8 mouse cellular contexts compared by ENCODE assay signal in the genomic region with DNA sequence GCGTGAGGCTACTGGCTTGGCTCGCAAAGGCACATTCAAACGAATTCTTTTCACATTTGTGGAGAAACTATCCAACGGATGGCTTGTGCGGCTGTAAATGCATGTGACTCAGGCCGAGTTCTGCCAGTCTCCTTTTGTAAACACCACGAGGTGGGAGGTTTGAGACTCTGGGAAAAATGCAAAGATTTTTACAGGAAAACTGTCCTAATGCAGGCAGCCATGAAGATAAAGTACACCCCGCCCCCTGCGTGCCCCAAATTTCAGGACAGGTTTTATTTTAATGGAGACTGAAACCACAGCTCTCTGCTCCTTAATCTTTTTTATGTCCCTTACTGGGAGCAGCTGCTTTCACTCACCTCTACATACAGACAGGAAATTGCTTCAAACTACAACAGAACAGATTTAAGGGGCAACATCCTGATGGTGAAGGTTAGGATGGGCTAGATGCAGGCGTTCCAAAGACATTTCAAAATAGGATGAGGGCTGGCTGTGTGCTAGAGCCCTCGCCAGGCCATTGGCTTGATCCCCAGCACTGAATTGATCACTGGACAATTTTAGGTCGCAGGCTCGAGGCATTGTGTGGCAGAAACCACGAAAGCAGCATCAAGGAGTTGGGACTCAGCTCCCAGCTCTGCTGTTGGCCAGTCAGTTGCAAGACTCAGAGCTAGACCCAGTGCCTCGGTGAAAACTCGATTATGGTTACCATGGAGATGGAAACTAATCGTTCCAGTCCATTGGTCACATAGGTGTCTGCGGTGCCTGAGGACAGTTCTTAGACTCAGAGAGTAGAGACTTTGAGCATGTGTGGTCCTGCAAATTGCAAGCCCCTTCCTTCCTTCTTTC.
DNase-seq lines count a peak whose midpoint lies in the region; ATAC-seq and TF ChIP-seq lines count a peak whose summit lies in the region.

No protein-coding gene starts in this region.

- peak overlapping the region; percentile 48; the same call in 1 of the 2 replicates for H3K27ac ChIP-seq in heart, postnatal 0 days (ENCODE audit: low read depth)
- H3K27ac ChIP-seq in hindbrain, embryonic 14.5 days = peak overlapping the region; percentile 39; the same call in 1 of the 2 replicates

- peaks cover 27% of the 10 kb centered on the region for H3K4me1 ChIP-seq in heart, postnatal 0 days (ENCODE audit: control insufficient read depth, insufficient read depth)
- H3K4me1 ChIP-seq in hindbrain, embryonic 14.5 days (replicated peaks; ENCODE audit: control insufficient read depth, insufficient read depth, low read length) = peaks cover 22% of the 10 kb centered on the region

- no peak overlapping the region for H3K4me2 ChIP-seq in heart, postnatal 0 days (ENCODE audit: low read depth, low read length)
- H3K4me2 ChIP-seq in hindbrain, embryonic 14.5 days (replicated peaks) = no peak overlapping the region

- no peak overlapping the region for H3K4me3 ChIP-seq in heart, postnatal 0 days (ENCODE audit: low read depth, low read length)
- no peak overlapping the region for H3K4me3 ChIP-seq in hindbrain, embryonic 14.5 days (replicated peaks; ENCODE audit: low read length)

- no peak for ATAC-seq in heart, postnatal 0 days (ENCODE audit: insufficient read depth, low read depth)
- ATAC-seq in hindbrain, embryonic 14.5 days (ENCODE audit: low FRiP score) = peak; percentile 53; the same call in 1 of the 2 replicates
- peak; percentile 24 for ATAC-seq in megakaryocyte progenitor cell, adult 5-6 weeks (replicated peaks; ENCODE audit: poor library complexity)

- H3K9ac ChIP-seq in heart, postnatal 0 days (replicated peaks; ENCODE audit: low read depth, low read length) = no peak overlapping the region
- no peak overlapping the region; the same call in 1 of the 2 replicates for H3K9ac ChIP-seq in hindbrain, embryonic 14.5 days

- 68% methylated on average over 18 of the region's 18 CpGs for WGBS in heart, postnatal 0 days
- WGBS in hindbrain, embryonic 14.5 days = 45% methylated on average over 18 of the region's 18 CpGs

- H3K36me3 ChIP-seq in heart, postnatal 0 days (replicated peaks; ENCODE audit: control insufficient read depth, insufficient read depth, low read length) = no peaks in the 10 kb centered on the region
- no peaks in the 10 kb centered on the region for H3K36me3 ChIP-seq in hindbrain, embryonic 14.5 days (replicated peaks; ENCODE audit: control insufficient read depth, insufficient read depth)

- H3K9me3 ChIP-seq in heart, postnatal 0 days (replicated peaks; ENCODE audit: control insufficient read depth, low read length) = no peaks in the 10 kb centered on the region
- H3K9me3 ChIP-seq in hindbrain, embryonic 14.5 days (ENCODE audit: control insufficient read depth, low read length) = no peaks in the 10 kb centered on the region

- no peak for TF ChIP-seq CTCF in heart, postnatal 0 days (IDR thresholded peaks at IDR 0.05; ENCODE audit: low read depth)

- no peak for TF ChIP-seq EP300 in heart, postnatal 0 days (IDR thresholded peaks at IDR 0.05; ENCODE audit: low read depth)

- H3K27me3 ChIP-seq in heart, postnatal 0 days (ENCODE audit: control insufficient read depth, insufficient read depth, low read length) = no peaks in the 10 kb centered on the region
- no peaks in the 10 kb centered on the region for H3K27me3 ChIP-seq in hindbrain, embryonic 14.5 days (ENCODE audit: control insufficient read depth, insufficient read depth, low read length)

- intact Hi-C loops in heart, postnatal 25 days (cut with DNase I) = no loop called here

- no peak for DNase-seq in heart, postnatal 0 days (ENCODE audit: low spot score)
- DNase-seq in heart, postnatal 25 days (ENCODE audit: low spot score) = no peak
- peak; percentile 38 for DNase-seq in embryo, embryonic 11.5 days (ENCODE audit: low read depth, low spot score)
- peak; percentile 49 for DNase-seq in hindbrain, embryonic 14.5 days (ENCODE audit: low spot score)
- no peak for DNase-seq in thymus, postnatal 0 days (ENCODE audit: low spot score)
- DNase-seq in Muller cell, postnatal 12 days (ENCODE audit: inconsistent ontology term) = no peak
- no peak for DNase-seq in thymus, postnatal 10 days (ENCODE audit: low spot score in 2 of 2)

Comparison
In these comparisons a context has a peak if more than half of its experiments do, and no peak if none do; other contexts are left out.
1. DNase-seq: peak in embryo, embryonic 11.5 days (single experiment) and hindbrain, embryonic 14.5 days (single experiment); none in heart, postnatal 0 days (single experiment), heart, postnatal 25 days (single experiment), thymus, postnatal 0 days (single experiment), Muller cell, postnatal 12 days (single experiment) and thymus, postnatal 10 days (0 of 2).